Mouse (Mus musculus) adrenal gland, postnatal 36 days (tissue): ENCODE measurements around the gene Arhgap29. TPM values are rescaled to one million over a fixed set of nuclear protein-coding genes. Genes with fewer than 3 reads are reported as not detected.

ENCODE experiments used
- DNase-seq, 2 experiments: peaks; one replicate each; pipeline ENCODE4 v3.0.0; 2021; ENCODE audit warnings: mixed read lengths in 1 of 2
- total RNA-seq, 2 experiments: library from RNA; stranded (reverse); gene quantifications; 2 replicates each; pipeline ENCODE4 v1.2.3; 2021

Arhgap29 gene
- total RNA-seq, 2 experiments from 2014 or later: 60.2 to 60.4 TPM

DNA sequence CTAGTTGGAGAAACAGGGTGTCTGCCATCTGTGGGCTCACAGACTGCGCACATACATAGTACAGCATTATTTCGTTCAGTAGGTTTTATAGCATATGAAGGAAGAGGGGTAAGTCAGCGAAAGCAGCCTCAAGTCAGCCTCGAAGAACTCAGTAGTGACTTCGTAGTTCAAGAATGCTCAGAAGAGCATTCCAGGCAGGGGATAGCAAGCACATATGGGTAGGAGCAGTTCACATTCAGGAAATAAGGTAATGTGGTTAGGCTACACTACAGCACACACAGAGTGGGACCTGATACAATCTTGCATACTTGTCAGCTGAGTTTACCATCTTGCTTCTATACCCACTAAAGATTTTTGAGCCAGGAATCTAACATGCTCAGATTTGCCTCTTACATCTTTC is 58.0 kb downstream of the Arhgap29 start:
- DNase-seq: no peak

DNA sequence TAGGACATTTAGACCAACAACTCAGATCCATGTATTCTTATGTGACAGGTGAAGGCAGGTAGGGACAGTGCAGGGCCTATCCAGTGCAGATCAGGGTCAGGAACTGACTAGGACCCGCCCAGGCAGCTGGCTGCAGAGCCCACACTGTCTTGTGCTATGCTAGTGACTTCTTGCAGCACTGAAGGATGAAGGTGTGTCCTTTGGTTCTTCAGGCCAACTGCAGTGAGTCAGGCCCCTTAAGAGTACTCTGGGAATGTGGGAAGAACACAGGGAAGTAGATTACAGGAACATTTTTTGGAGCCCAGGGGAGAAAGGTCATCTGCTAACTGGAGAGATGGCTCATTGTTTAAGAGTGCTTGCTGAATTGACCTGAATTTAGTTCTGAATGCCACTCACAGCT is 60.1 kb downstream of the Arhgap29 start:
- DNase-seq: no peak

GRCm38 (mm10) chr3:122018421-122018820 is 66.1 kb downstream of the Arhgap29 start:
- no peak for DNase-seq

DNA sequence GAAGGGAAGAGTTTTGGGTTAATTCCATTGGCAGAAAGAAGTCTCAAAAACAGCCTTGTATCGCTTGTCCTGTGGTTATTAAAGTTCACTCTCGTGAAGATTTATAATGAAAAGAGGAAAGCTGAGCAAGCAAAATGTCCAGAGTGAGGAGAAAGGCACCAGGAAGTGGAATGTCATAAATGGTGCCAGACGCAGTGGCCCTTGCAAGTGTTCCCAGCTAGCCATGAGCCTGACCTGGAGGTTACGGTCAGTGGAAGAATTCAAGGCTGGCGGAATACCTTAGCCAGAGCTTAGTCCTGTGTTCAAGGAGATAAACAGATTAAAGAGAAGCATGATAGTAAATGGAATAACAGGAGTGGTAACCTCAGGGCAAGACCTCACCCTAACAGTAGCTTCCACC is 66.8 kb downstream of the Arhgap29 start:
- no peak for DNase-seq

DNA sequence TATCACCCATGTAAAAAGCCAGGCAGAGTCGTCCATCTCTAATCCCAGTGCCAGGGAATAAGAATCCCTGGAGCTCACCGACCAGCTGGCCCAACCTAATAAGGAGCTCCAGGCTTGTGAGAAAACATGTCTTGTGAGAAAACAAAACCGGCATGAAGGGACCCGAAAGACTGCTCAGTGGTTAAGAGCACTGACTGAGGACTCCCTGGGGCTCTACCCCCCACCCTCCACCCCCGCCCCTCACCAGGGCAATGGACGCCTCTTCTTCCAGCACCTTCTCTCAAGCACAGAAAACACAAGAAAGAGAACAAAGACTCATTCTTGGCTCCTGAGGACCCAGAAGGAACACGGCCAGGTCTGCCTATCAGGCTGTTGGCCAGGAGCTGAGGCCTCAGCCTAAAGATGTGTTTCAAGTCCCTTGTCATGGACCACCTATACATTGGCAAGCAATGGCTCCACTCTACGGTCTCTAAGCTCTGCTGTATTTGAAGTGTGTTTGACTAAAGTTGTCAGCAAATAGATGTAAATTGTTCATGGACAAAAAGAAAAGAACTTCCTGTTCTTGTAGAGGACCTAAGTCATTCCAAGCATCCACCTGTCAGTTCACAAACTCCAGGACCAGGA is 68.8 kb downstream of the Arhgap29 start:
- DNase-seq: no peak

GRCm38 (mm10) chr3:122022355-122022754 is 70.0 kb downstream of the Arhgap29 start:
- DNase-seq: no peak

- DNase-seq: no peak
These were observed 74.3 kb downstream of the Arhgap29 start for GRCm38 (mm10) chr3:122026676-122027075.

GRCm38 (mm10) chr3:122027776-122028175 is 75.4 kb downstream of the Arhgap29 start:
- no peak for DNase-seq

DNA sequence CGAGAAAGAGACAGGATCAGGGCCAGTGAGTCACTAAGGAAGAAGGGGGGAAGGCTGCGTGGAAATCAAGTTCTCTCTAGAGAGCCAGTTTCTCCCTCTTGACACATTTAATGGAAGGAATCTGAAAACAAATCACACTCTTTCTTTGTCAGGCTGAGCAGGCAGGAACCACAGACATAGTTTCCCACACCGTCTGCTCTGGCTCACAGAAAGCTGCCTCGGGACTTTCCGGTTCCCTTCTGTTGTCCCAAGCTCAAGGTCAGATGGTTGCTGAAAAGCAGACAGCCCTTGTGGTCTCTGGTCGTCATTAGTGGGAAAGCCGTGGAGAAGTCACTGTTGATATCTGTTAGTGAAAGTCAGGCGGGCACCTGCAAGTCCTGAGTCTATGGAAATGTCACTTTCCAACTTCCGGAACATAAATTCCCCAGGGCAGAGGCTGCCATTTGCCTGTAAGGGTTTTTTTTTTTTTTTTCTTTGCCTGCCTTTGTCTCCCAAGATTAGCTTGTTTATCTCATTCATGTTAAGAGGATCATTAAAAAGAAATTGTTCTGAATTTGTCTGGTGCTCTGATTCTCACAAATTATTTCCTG is 81.0 kb downstream of the Arhgap29 start:
- peak; percentile 43 to 52 for DNase-seq

- no peak for DNase-seq
These were observed 81.9 kb downstream of the Arhgap29 start for GRCm38 (mm10) chr3:122034240-122034639.

DNA sequence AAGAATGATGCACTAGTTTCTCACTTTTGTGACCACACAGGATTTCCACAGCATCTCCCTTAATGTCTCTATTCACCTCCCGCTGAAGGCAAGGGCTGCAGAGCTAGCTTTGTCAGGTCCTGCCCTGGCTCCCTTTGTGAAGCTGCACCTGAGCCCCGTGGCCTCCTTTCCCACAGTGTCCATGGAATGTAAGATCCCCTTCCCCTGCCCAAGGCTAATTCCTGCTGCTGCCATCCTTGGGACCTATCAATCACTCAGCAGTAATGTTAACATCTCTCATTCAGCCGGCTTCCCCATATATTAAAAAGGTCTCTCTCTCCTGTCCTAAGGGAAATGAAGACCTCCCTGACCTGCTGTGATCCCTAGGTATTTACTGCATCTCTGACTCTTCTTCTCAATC is 82.8 kb downstream of the Arhgap29 start:
- DNase-seq: no peak

DNA sequence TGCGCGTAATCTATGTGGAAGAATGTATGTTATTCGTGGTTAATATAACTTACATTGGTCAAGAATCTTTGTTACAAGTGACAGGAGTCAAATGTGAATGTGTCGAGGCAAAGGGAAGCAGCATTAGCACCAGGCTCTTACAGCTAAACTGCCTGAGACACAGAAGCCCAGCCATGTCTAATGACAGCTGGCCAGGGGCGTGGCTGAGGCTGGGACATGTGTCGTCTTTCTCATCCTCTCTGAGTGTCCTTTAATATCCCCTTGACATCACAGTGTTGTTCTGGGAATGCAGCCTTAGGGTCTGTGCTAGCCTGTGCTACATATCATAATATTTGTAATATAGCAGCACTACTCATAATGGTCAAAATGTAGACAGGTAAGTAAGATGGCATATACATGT is 88.2 kb downstream of the Arhgap29 start:
- no peak for DNase-seq

GRCm38 (mm10) chr3:122043102-122043501 is 90.8 kb downstream of the Arhgap29 start:
- no peak for DNase-seq

- no peak for DNase-seq
These were observed 91.6 kb downstream of the Arhgap29 start, which contains the start of gene Abca4 for GRCm38 (mm10) chr3:122043799-122044547. Gene Abca4 (plus strand): TSS chr3:122044443.

- DNase-seq: peak; percentile 22 to 39
These were observed 93.9 kb downstream of the Arhgap29 start for GRCm38 (mm10) chr3:122046187-122046620.

DNA sequence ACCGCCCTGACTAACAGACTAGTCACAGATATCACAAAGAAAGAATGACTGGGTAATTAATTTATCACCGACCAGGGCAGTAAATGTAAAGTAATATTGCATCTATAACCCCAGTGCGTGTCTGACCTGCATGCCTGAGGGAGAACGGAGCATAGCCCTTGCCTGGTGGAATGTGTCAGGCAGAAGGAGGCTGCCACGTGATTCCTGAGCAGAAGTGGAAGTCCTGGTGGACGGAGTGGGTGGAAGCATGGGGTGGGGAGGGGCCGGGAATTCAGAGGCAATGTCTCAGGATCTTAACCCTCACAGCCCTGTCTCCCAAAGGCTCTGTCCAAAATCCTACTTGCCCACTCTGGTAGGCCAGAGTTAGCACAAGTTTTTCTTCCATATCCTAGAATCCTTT is 95.1 kb downstream of the Arhgap29 start:
- no peak for DNase-seq

DNA sequence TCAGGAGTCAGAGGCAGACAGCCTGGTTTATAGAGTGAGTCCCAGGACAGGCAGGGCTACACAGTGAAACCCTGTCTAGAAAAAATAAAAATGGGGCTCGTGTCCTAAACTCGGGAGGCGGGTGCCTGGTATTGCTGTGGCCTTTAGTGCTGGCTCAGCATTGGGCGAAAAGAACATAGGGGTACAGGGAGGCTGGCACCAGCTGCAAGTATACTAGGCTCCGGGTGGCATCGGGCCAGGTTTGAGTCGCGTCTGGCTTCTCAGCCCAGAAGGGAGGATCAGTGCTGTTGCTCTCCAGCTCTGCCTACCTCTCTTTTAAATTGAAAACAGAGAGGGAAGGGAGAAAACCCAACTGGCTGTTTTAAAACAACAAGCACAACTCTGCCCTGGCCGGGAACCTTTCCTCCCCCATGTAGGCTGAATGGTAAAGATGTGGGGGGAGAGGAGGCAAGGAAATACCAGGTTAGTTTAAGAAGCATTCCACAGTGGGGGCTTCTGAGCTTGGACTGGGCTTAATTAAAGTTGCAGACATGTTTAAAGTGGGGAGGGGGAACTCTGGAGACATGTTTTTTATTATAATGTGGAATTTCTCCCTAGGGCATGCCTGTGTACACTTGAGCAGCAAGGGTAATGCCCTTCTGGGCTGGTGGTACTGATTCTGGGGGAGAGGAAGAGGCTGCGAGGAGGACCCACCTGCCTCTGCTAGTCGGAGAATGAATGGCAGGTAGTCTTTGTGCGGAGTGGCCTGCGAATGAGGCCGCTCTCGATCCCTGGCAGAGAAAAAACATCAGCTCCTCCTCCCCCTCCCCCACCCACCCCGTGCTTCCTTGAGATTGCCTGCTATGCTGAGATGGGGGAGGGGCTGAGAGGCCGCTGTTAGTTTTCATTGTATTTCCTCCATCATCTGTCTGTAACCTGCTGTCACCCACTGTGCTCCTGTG is 95.8 kb downstream of the Arhgap29 start:
- peak; percentile 68 to 79 for DNase-seq

- DNase-seq: no peak
These were observed 96.8 kb downstream of the Arhgap29 start for GRCm38 (mm10) chr3:122049158-122049557.

DNA sequence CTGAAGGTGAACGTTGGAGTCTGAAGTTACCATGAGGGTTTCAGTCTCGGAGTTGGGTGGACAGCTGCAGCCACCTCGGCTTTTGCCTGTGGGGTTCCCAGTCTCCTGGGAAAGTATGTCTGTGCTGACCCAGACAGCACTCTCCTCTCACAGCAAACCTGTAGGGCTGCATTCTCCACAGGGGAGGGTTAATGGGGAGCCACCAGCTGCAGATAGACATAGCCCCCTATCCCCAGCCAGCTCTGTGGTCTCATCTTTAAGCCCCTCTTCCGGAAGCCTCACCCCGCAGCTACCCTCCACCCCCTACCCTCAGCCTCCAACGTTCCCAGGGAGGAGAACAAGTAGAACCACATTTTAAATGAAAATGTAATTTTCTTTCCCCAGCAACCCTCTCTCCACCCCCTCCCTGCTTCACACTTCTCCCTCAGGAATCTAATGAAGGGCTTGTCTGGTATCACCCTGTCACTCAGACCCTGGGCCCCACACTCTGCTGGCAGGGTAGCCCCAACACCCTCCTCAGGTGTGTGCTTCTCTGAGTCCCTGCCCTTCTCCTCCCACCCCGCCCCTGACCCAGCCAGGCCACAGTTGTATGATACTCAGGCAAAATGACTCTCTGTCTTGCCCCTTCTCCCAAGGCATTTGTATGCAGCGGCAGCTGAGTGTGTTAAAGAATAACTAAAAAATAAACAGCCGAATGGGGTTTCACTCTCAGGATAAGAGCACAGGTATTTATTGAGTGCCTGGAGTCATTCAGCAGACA is 106.3 kb downstream of the Arhgap29 start:
- no peak for DNase-seq

DNA sequence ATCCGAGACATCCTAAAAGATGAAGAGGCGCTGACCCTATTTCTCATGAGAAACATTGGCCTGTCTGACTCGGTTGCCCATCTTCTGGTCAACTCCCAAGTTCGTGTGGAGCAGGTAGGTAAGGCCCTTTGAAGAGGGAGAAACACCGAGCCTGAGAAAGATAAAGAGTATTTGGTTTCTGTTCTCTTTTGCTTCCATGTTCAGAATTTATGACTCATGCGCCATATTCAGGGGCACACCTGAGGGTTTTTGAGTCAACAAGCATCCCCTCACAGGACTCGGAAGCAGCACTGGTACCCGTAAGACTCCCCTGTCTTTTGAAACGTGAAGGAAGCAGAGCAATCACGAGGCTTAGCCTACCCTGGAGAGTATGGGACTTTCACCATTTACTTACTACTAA is 110.2 kb downstream of the Arhgap29 start:
- DNase-seq: no peak
